Mouse (Mus musculus) monocyte, adult 5-6 weeks (primary cell): ENCODE data around the gene Ccar1. TPM values are rescaled to one million over a fixed set of nuclear protein-coding genes. Genes with fewer than 3 reads are reported as not detected.
"Not testable (repeated sequence)": the region's sequence is repeated elsewhere in the genome, so short reads cannot be mapped to it uniquely, and the experiment has no call there.

Experiments
- ATAC-seq: fragments of 153-309, 156-312 bp; replicated peaks from 2 replicates; pipeline ENCODE4 v1.8.0; 2017; ENCODE audit warnings: mild to moderate bottlenecking; ENCODE audit not compliant: low TSS enrichment, insufficient number of reproducible peaks, severe bottlenecking, poor library complexity, low FRiP score
- total RNA-seq: library from RNA; stranded (forward); fragments of 200-1000, 200-491, 200-594 nt; gene quantifications from 3 replicates; pipeline ENCODE4 v1.2.3, GENCODE M21; 2017

The Ccar1 gene
- 121 to 145 TPM (median 121 TPM) in 3 replicates for total RNA-seq

GRCm38 (mm10) chr10:62792177-62793090, at the start of gene Ccar1:
Ccar1 (minus strand) TSS chr10:62792286.
- peak; percentile 98 for ATAC-seq

DNA sequence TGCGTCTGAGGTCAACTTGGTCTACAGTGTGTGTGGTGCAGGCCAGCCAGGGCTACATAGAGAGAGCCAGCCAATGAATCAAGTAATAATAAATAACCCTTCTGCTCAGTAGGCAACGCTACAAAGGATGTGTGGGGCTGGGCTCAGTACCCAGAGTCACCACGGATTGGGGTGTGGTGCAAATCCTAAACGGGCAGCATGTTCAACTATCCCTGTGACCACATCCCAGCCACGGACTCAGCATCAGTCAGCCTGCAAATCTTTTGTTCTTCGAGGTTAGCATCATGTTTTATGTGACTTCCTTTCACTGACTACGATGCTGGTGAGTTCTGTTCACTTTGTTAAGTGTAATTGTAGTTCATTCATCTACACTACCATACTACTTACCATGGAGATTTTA, 48.6 kb upstream of the Ccar1 start:
- no peak for ATAC-seq

- ATAC-seq, result no peak
Observed at GRCm38 (mm10) chr10:62837987-62838386, 45.9 kb upstream of the Ccar1 start.

DNA sequence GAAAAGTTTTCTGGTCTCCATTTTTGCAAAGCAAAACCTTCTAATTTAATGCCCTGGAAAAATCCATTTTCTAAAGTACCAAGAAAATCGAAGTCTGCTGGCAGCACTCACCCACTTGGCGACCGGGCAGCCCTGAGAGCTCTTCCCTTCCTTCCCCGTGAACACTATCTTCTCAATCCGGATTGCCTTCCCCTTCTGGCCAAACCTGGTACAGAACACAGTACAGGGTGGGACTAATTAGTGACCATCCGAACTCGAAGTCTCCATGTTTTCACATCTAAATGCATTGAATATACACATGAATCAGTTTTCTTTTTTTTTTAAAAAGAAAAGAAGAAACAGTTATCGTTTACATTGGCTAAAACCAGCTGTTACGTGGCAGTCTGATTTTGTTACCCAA, 40.7 kb upstream of the Ccar1 start:
- ATAC-seq, result no peak

- no peak for ATAC-seq
Observed at GRCm38 (mm10) chr10:62831546-62831945, 39.5 kb upstream of the Ccar1 start.

DNA sequence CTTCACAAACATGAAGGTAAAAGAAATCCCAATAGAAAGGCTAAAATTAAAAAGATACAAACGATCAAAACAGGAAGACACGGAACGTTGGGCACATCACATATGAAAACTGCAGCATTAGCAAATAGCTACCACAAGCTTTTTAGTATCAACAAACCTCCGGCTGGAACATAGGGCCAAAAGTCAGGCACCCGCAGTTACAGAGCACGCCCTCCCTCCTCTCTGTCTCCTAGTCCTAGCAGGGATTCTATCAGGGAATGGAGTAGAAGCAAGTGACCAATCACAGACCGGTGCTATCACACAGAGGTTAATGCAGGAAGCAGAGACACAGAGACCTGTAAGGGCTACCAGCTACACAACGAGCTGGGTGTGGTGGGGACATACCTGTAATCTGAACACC, 32.4 kb upstream of the Ccar1 start:
- ATAC-seq, result no peak

DNA sequence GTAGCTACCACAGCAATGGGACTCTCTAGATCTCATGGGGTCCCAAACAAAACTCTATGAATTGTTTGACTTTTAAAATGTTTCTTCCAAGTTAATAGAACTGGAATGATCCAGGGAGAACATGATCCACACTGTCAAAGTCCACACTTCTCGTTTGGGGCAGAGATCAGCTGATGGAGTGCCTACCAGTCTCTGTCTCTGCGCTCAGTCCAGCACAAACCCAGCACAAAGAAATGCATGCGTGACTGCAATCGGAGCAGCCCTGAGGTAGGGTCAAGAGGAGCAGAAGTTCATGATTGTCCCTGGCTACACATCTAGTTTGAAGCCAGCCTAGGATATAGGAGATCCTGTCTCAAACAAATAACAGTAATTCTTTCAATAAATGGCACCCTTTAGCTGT, 31.3 kb upstream of the Ccar1 start:
- ATAC-seq, result no peak

DNA sequence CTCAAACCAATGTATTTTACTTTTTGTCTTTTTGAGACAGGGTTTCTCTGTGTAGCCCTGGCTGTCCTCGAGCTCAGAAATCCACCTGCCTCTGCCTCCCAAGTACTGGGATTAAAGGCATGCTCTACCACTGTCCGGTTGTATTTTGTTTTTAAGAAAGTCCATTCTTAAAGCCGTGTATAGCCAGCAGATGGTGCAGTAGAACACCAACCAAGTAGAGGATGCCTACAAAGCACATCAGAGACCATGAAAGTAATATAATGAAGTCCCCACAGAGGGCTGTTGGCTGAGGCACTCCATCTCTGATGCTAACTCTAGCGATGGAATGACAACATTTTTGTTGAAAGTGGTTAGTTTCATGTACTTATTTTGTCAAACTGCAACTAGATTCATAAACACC, 17.9 kb upstream of the Ccar1 start:
- ATAC-seq, result no peak

DNA sequence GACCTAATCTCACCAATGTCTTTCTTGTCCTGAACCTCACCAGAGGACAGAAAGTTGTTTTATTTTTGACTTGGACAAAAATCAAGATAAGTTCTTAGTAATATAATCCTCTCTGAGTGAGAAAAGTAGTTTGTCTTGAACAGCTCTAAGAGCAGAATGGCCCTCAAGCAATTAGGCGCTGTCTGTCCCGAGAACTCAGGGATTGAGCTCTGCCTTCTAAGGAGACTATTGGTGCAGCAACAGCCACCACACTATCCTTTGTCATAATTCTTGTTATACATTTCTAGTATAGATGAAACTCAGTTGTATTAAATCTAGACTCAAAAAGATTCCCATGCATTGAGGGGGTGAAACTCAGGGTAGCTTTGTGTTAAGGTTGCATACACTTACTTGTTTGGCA, 16.7 kb upstream of the Ccar1 start:
- ATAC-seq, result no peak

- no peak for ATAC-seq
Observed at GRCm38 (mm10) chr10:62808316-62808715, 16.2 kb upstream of the Ccar1 start.

GRCm38 (mm10) chr10:62804106-62804505, 12.0 kb upstream of the Ccar1 start:
- no peak for ATAC-seq

GRCm38 (mm10) chr10:62803296-62803695, 11.2 kb upstream of the Ccar1 start:
- ATAC-seq, result no peak

GRCm38 (mm10) chr10:62794221-62794620, 2.1 kb upstream of the Ccar1 start:
- ATAC-seq, result no peak

DNA sequence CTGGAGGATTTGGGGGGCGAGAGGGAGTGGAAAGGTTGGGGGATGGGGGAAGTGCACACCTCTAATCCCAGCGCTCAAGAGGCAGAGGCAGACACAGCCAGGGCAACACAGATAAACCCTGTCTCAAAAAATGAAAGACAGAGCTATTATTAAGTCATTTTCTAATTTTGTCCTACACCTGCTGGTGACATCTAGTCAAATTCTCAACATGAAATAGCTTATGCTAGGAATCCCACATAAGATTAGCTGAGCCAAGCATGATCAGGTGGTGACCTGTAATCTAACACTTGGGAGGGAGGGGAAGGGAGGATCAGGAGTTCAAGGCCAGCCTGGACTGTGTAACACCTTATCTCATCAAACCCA, 986 bp upstream of the Ccar1 start:
- no peak for ATAC-seq

GRCm38 (mm10) chr10:62791251-62792176, 572 bp downstream of the Ccar1 start:
- 0 out of 2 replicates have a peak, but pooled peaks have one; percentile 4 for ATAC-seq

DNA sequence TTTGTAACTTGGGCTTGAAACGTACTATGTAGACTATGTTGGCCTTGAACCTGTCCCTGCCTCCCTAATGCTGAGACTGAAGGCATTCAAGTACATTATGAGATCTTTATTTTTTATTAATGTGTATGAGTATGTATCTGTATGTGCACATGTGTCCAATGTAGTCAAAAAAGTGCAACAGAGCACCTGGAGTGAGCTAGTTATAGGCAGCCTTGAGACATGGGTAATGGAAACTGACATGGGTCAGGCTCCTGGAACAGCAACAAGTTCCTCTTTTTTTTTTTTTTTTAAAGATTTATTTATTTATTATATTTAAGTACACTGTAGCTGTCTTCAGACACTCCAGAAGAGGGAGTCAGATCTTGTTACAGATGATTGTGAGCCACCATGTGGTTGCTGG, 10.3 kb downstream of the Ccar1 start:
- ATAC-seq, result not testable (repeated sequence)

GRCm38 (mm10) chr10:62750781-62751180, 41.3 kb downstream of the Ccar1 start:
- ATAC-seq, result no peak

DNA sequence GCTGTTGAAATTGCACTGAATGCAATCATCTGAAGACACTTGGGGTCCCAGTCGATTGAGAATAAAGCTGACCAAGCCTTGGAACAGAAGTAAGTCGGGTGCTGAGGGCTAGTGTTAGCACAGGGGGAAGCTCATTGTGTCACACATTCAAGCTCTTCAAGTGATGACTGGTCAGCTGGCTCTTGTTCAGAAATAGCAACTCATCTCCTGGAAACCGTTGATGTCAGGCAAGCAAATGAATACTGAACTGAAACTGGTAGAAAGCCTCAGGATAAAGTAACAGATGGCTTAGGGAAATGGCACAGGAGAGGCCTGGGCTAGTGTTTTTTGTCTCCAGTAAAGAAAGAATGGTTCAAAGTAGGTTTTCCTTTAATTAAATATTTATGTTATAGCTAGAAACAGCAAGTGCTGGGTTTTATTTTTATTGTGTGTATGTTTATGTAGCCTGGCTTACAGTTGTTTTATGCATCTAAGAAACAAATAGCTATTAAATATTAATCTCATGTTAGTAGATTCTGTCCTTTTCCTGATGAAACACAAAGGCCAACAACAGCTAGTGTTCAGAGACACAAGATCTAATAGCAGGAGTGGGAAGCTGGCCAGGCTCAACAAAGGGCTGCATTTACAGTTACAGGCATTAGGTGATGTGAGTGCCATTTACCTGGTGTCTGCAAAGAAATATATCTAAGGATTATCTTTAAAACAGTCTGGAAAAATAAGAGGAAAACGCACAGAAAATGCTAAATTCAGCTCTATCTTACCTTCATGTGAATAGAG, 51.9 kb downstream of the Ccar1 start:
- no peak for ATAC-seq
